Mouse (Mus musculus) c-Kit-positive CD71-negative TER-119-negative erythroid progenitor cells, embryonic 14.5 days (primary cell): Measurements from ENCODE around the gene Vwa8.

Experiments used
- DNase-seq: peaks from one replicate; pipeline ENCODE4 v3.0.0-alpha.2; 2013; ENCODE audit warnings: low read depth

Vwa8 gene

DNA sequence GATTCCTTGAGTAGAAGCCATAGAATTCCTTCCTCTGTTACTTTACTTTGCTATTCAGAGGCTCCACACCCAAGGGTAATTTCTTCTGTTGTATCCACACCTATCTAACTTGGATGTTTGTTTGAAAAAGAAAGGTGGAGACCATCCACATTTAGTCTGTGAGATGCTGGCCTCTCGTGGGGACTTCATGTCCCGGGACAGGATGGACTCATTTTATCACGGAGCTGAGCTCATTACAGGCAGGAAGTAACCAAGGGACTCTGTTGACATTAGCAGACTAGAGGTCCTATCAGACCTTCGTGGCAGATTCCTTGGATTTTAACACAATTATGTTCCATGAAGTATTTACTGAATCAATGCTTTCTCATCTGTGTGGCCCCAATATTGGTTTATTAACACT is 379.1 kb downstream of the Vwa8 start:
- DNase-seq, result no peak

- DNase-seq, result no peak
Observed at GRCm38 (mm10) chr14:79231677-79232076, 382.8 kb downstream of the Vwa8 start.

DNA sequence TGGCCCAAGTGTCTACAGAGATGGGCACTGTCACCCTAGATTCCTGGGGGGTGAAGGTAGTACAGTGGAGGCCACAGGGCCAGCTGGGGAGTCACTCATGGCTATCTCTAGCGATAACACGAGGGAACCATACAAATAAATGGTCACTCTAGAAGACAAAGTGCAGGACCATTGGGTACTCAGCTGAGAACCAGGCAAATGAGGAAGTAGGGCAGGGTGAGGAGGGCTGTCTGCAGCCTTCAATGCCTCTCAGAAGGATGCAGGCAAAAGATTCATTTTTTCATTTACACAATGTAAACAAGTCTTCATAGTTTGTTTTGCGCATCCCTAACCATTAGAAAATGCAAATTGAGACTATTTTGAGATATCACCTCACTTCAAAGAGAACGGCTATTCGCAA is 384.8 kb downstream of the Vwa8 start:
- no peak for DNase-seq

GRCm38 (mm10) chr14:79234513-79234912 is 385.7 kb downstream of the Vwa8 start:
- DNase-seq, result no peak

GRCm38 (mm10) chr14:79235157-79235556 is 386.3 kb downstream of the Vwa8 start:
- no peak for DNase-seq

GRCm38 (mm10) chr14:79236261-79236660 is 387.4 kb downstream of the Vwa8 start:
- no peak for DNase-seq

- no peak for DNase-seq
Observed at GRCm38 (mm10) chr14:79239402-79239801, 390.6 kb downstream of the Vwa8 start.

GRCm38 (mm10) chr14:79241057-79241570 is 392.3 kb downstream of the Vwa8 start:
- DNase-seq, result no peak

DNA sequence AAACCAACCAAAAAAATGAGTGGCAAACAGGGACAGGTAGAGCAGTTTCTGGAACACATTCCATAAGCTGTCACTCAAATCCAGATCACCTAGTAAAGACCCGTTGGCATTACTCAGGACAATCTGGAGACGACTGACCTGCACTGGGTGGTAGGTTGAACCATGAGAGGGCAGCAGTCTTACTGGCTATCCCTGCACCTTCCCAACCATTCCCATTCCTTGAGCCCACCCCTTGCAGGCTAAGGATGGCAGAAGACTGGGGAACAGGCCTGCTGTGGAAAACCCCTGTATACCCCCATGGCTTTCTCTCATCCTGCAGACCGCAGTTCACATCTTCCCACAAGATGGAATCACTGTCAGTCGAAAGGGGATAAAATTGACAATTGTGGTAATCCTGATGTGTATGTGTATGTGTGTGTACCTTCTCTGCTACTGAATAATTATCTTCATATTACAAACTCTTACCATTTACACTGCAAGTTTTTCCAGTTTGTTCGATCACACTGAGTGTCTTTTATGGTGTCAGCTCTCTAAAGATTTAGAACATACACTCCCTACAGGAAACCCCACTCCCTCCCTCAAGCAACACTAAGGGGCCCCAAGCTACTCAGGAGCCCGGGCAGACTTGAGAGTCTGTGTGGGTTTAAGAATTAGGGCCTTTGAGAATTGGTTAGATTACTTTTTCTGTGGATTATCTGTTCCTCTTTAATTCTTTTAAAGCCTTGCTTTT is 393.0 kb downstream of the Vwa8 start:
- no peak for DNase-seq

GRCm38 (mm10) chr14:79242386-79242720 is 393.5 kb downstream of the Vwa8 start:
- DNase-seq, result no peak

DNA sequence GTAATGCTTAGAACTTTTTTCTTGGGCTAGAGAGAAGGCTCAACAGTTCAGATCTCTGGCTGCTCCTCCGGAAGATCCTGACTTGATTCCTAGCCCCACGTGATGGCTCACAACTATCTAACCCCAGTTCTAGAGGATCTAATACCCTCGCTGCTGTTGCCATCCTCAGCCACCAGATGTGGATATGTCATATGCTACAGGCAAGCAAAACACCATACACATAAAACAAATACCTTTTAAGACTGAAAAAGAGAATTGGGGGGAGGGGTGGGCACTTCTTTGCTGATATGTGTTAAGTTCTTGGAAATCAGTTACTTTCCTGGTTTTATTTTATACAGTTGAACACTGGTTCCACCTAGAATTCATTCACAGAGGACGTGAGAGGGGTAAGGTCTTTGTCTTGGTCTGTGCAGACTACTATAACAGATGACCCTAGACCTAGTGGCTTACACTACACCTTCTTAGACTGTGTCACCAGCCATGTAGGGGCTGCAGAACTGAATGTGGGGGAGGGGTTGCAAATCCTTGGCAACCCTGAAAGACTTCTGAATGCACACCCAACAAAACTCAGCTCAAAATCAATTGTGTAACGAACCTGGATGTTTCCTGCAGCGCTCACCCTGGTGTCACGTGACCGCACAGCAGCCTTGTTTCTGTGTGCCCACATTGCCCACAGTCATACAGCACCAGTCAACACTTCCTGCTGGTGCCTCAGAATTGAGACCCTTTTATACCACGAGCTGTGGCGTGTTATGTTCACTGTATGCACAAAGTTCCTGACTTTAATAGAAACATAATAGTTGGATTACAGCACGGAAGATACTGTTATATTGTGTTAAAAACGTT is 394.4 kb downstream of the Vwa8 start:
- DNase-seq, result peak; percentile 44

- DNase-seq, result no peak
Observed at GRCm38 (mm10) chr14:79244571-79244970, 395.7 kb downstream of the Vwa8 start.

DNA sequence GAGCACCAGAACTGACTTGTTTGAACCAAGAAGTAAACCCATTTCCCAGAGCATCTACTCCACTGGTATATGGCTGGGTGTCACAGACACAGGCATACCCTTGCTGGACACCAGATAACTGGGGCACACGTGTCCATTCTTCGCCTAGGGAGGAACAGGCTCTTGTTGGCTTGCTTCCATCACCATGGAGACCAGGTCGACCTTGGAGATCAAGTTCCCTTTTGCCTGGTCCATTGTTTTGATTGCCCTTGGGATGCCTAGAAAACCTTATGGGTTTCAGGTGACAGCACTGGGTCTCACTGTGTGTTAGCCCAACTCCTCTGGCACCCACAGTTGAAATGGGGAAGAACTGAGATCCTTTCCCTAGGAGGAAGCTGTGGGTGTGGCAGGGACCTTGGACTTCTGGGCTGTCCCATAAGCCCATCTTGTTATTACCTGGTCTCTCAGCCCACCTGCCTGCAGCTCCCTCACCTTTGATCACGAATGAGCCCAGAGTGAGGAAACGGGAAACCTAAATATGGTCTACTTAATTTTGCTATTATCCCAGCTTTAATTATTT is 403.0 kb downstream of the Vwa8 start:
- no peak for DNase-seq
